Mouse (Mus musculus): ENCODE data around the gene Mrps27.

Gene Mrps27

GRCm38 (mm10) chr13:99393128-99393527 is 48.5 kb downstream of the Mrps27 start:
- DNase-seq, result no peak

- DNase-seq, result no peak
Measured at GRCm38 (mm10) chr13:99394694-99395093, 50.1 kb downstream of the Mrps27 start.

GRCm38 (mm10) chr13:99395531-99395930 is 50.9 kb downstream of the Mrps27 start:
- DNase-seq, result no peak

- DNase-seq, result no peak
Measured at GRCm38 (mm10) chr13:99397228-99397627, 52.6 kb downstream of the Mrps27 start.

GRCm38 (mm10) chr13:99398149-99398701 is 53.6 kb downstream of the Mrps27 start:
- no peak for DNase-seq

- DNase-seq, result no peak
Measured at GRCm38 (mm10) chr13:99399373-99399772, 54.8 kb downstream of the Mrps27 start.

GRCm38 (mm10) chr13:99409216-99409615 is 64.6 kb downstream of the Mrps27 start:
- no peak for DNase-seq

- DNase-seq, result peak in 1 of 2 experiments; percentile 11
Measured at GRCm38 (mm10) chr13:99410611-99411515, 66.3 kb downstream of the Mrps27 start.

- DNase-seq, result no peak
Measured at GRCm38 (mm10) chr13:99411761-99412160, 67.2 kb downstream of the Mrps27 start.

- DNase-seq, result no peak
Measured at GRCm38 (mm10) chr13:99412477-99413080, 68.0 kb downstream of the Mrps27 start.

GRCm38 (mm10) chr13:99413481-99414351 is 69.1 kb downstream of the Mrps27 start:
- DNase-seq, result no peak

- DNase-seq, result no peak
Measured at GRCm38 (mm10) chr13:99414352-99414742, 69.8 kb downstream of the Mrps27 start.

- no peak for DNase-seq
Measured at GRCm38 (mm10) chr13:99416601-99417000, 72.0 kb downstream of the Mrps27 start.

- no peak for DNase-seq
Measured at GRCm38 (mm10) chr13:99423581-99423980, 79.0 kb downstream of the Mrps27 start.

GRCm38 (mm10) chr13:99433068-99434008 is 88.8 kb downstream of the Mrps27 start:
- no peak for DNase-seq

- no peak for DNase-seq
Measured at GRCm38 (mm10) chr13:99434494-99434893, 89.9 kb downstream of the Mrps27 start.

GRCm38 (mm10) chr13:99437051-99437450 is 92.5 kb downstream of the Mrps27 start:
- DNase-seq, result no peak

GRCm38 (mm10) chr13:99439357-99439756 is 94.8 kb downstream of the Mrps27 start:
- no peak for DNase-seq

GRCm38 (mm10) chr13:99440228-99440627 is 95.6 kb downstream of the Mrps27 start:
- DNase-seq, result no peak

GRCm38 (mm10) chr13:99441700-99442433 is 97.3 kb downstream of the Mrps27 start:
- DNase-seq, result no peak

Measured in thymus, adult 18-20 months (tissue).